Mouse (Mus musculus): ENCODE measurements around the gene Apbb2. TPM values are rescaled to one million over a fixed set of nuclear protein-coding genes. Genes with fewer than 3 reads are reported as not detected.

Apbb2 gene
- polyA plus RNA-seq, 1 experiment: 19.1 TPM

GRCm38 (mm10) chr5:66494651-66495050 is 123.9 kb downstream of the Apbb2 start:
- Histone ChIP-seq H3K4me3 (no peak overlapping the region), H3K27me3 (ENCODE audit: control insufficient read depth, insufficient read depth, insufficient read length) (no peaks in the 10 kb centered on the region), H3K4me2 (ENCODE audit: low read depth) (no peak overlapping the region), H3K79me2 (ENCODE audit: control insufficient read depth, insufficient read depth) (no peaks in the 10 kb centered on the region), H3ac (ENCODE audit: control insufficient read depth, insufficient read length) (no peak overlapping the region), H3K36me3 (ENCODE audit: control insufficient read depth, insufficient read depth) (no peaks in the 10 kb centered on the region)
- no peak for TF ChIP-seq POLR2A (IDR thresholded peaks at IDR 0.05; ENCODE audit: insufficient read length, low read depth)
- TF ChIP-seq TCF3 (IDR thresholded peaks at IDR 0.05; ENCODE audit: insufficient read length, low read depth): no peak
- no peak for TF ChIP-seq POLR2AphosphoS2 (IDR thresholded peaks at IDR 0.05; ENCODE audit: insufficient read length, low read depth)
- TF ChIP-seq MAX (IDR thresholded peaks at IDR 0.05; ENCODE audit: low read depth): no peak
- TF ChIP-seq MYOD1 (IDR thresholded peaks at IDR 0.05; ENCODE audit: control insufficient read depth in 1 of 3, insufficient read length in 2 of 3, low read depth in 2 of 3): no peak
- no peak for TF ChIP-seq REST (IDR thresholded peaks at IDR 0.05; ENCODE audit: insufficient read depth, insufficient read length)
- TF ChIP-seq E2F4 (IDR thresholded peaks at IDR 0.05; ENCODE audit: insufficient read depth): no peak

- no peak for TF ChIP-seq MYOD1 (IDR thresholded peaks at IDR 0.05; ENCODE audit: control insufficient read depth in 1 of 3, insufficient read length in 2 of 3, low read depth in 2 of 3)
- no peak for TF ChIP-seq TCF12 (IDR thresholded peaks at IDR 0.05; ENCODE audit: insufficient read depth, poor library complexity, severe bottlenecking)
- no peak for TF ChIP-seq MYOG (IDR thresholded peaks at IDR 0.05; ENCODE audit: control insufficient read depth in 1 of 3, insufficient read depth in 1 of 3, insufficient read length in 2 of 3, low read depth in 2 of 3)
- no peak for TF ChIP-seq USF1 (IDR thresholded peaks at IDR 0.05; ENCODE audit: low read depth)
- TF ChIP-seq MAX (IDR thresholded peaks at IDR 0.05; ENCODE audit: low read depth): no peak
- TF ChIP-seq CEBPB (IDR thresholded peaks at IDR 0.05; ENCODE audit: insufficient read depth, poor library complexity, severe bottlenecking): no peak
- no peak for TF ChIP-seq POLR2AphosphoS2 (IDR thresholded peaks at IDR 0.05; ENCODE audit: insufficient read length, low read depth)
- no peak for TF ChIP-seq REST (IDR thresholded peaks at IDR 0.05; ENCODE audit: insufficient read depth, insufficient read length)
- no peak for TF ChIP-seq E2F4 (IDR thresholded peaks at IDR 0.05; ENCODE audit: insufficient read depth)
- TF ChIP-seq SRF (IDR thresholded peaks at IDR 0.05; ENCODE audit: control insufficient read depth, insufficient read length, low read depth): no peak
- no peak for TF ChIP-seq POLR2A (IDR thresholded peaks at IDR 0.05; ENCODE audit: insufficient read length, low read depth)
- no peak for TF ChIP-seq TCF3 (IDR thresholded peaks at IDR 0.05; ENCODE audit: insufficient read length, low read depth)
- peaks cover 3% of the 10 kb centered on the region for H3K79me2 ChIP-seq (ENCODE audit: control insufficient read depth, insufficient read depth)
- no peaks in the 10 kb centered on the region for H3K36me3 ChIP-seq (ENCODE audit: control insufficient read depth, insufficient read depth)
- H3K4me3 ChIP-seq: no peak overlapping the region
- no peak overlapping the region for H3ac ChIP-seq (ENCODE audit: control insufficient read depth, insufficient read length)
- H3K4me2 ChIP-seq (ENCODE audit: low read depth): no peak overlapping the region
- no peaks in the 10 kb centered on the region for H3K27me3 ChIP-seq (ENCODE audit: control insufficient read depth, insufficient read depth, insufficient read length)
Observed at GRCm38 (mm10) chr5:66492563-66492960, 126.0 kb downstream of the Apbb2 start.

- peaks cover 4% of the 10 kb centered on the region for H3K79me2 ChIP-seq (ENCODE audit: control insufficient read depth, insufficient read depth)
- TF ChIP-seq TCF3 (IDR thresholded peaks at IDR 0.05; ENCODE audit: insufficient read length, low read depth) (no peak), TCF12 (IDR thresholded peaks at IDR 0.05; ENCODE audit: insufficient read depth, poor library complexity, severe bottlenecking) (no peak), SRF (IDR thresholded peaks at IDR 0.05; ENCODE audit: control insufficient read depth, insufficient read length, low read depth) (no peak), E2F4 (IDR thresholded peaks at IDR 0.05; ENCODE audit: insufficient read depth) (no peak), MYOG (IDR thresholded peaks at IDR 0.05; ENCODE audit: control insufficient read depth in 1 of 3, insufficient read depth in 1 of 3, insufficient read length in 2 of 3, low read depth in 2 of 3) (no peak), USF1 (IDR thresholded peaks at IDR 0.05; ENCODE audit: low read depth) (no peak), MYOD1 (IDR thresholded peaks at IDR 0.05; ENCODE audit: control insufficient read depth in 1 of 3, insufficient read length in 2 of 3, low read depth in 2 of 3) (no peak), POLR2A (IDR thresholded peaks at IDR 0.05; ENCODE audit: insufficient read length, low read depth) (no peak), MAX (IDR thresholded peaks at IDR 0.05; ENCODE audit: low read depth) (no peak), POLR2AphosphoS2 (IDR thresholded peaks at IDR 0.05; ENCODE audit: insufficient read length, low read depth) (no peak), CEBPB (IDR thresholded peaks at IDR 0.05; ENCODE audit: insufficient read depth, poor library complexity, severe bottlenecking) (no peak), REST (IDR thresholded peaks at IDR 0.05; ENCODE audit: insufficient read depth, insufficient read length) (no peak)
- no peak overlapping the region for H3ac ChIP-seq (ENCODE audit: control insufficient read depth, insufficient read length)
- H3K4me2 ChIP-seq (ENCODE audit: low read depth): no peak overlapping the region
- no peaks in the 10 kb centered on the region for H3K36me3 ChIP-seq (ENCODE audit: control insufficient read depth, insufficient read depth)
- no peak overlapping the region for H3K4me3 ChIP-seq
- no peaks in the 10 kb centered on the region for H3K27me3 ChIP-seq (ENCODE audit: control insufficient read depth, insufficient read depth, insufficient read length)
Observed at GRCm38 (mm10) chr5:66491907-66492562, 126.5 kb downstream of the Apbb2 start.

GRCm38 (mm10) chr5:66486028-66486427 is 132.6 kb downstream of the Apbb2 start:
- Histone ChIP-seq H3K27me3 (ENCODE audit: control insufficient read depth, insufficient read depth, insufficient read length) (no peaks in the 10 kb centered on the region), H3K4me2 (ENCODE audit: low read depth) (no peak overlapping the region), H3K36me3 (ENCODE audit: control insufficient read depth, insufficient read depth) (no peaks in the 10 kb centered on the region), H3ac (ENCODE audit: control insufficient read depth, insufficient read length) (no peak overlapping the region), H3K4me3 (no peak overlapping the region), H3K79me2 (ENCODE audit: control insufficient read depth, insufficient read depth) (peaks cover 21% of the 10 kb centered on the region)
- no peak for TF ChIP-seq SRF (IDR thresholded peaks at IDR 0.05; ENCODE audit: control insufficient read depth, insufficient read length, low read depth)

GRCm38 (mm10) chr5:66476266-66476665 is 142.3 kb downstream of the Apbb2 start:
- H3K36me3 ChIP-seq (ENCODE audit: control insufficient read depth, insufficient read depth): peaks cover 4% of the 10 kb centered on the region
- no peak overlapping the region for H3K4me3 ChIP-seq
- H3K79me2 ChIP-seq (ENCODE audit: control insufficient read depth, insufficient read depth): no peaks in the 10 kb centered on the region
- H3K27me3 ChIP-seq (ENCODE audit: control insufficient read depth, insufficient read depth, insufficient read length): no peaks in the 10 kb centered on the region
- no peak for TF ChIP-seq SRF (IDR thresholded peaks at IDR 0.05; ENCODE audit: control insufficient read depth, insufficient read length, low read depth)
- TF ChIP-seq REST (IDR thresholded peaks at IDR 0.05; ENCODE audit: insufficient read depth, insufficient read length): no peak
- TF ChIP-seq TCF12 (IDR thresholded peaks at IDR 0.05; ENCODE audit: insufficient read depth, poor library complexity, severe bottlenecking): no peak
- TF ChIP-seq POLR2A (IDR thresholded peaks at IDR 0.05; ENCODE audit: insufficient read length, low read depth): no peak
- TF ChIP-seq MYOG (IDR thresholded peaks at IDR 0.05; ENCODE audit: control insufficient read depth in 1 of 3, insufficient read depth in 1 of 3, insufficient read length in 2 of 3, low read depth in 2 of 3): no peak
- TF ChIP-seq MAX (IDR thresholded peaks at IDR 0.05; ENCODE audit: low read depth): no peak
- no peak for TF ChIP-seq POLR2AphosphoS2 (IDR thresholded peaks at IDR 0.05; ENCODE audit: insufficient read length, low read depth)
- TF ChIP-seq E2F4 (IDR thresholded peaks at IDR 0.05; ENCODE audit: insufficient read depth): no peak
- TF ChIP-seq USF1 (IDR thresholded peaks at IDR 0.05; ENCODE audit: low read depth): no peak
- TF ChIP-seq MYOD1 (IDR thresholded peaks at IDR 0.05; ENCODE audit: control insufficient read depth in 1 of 3, insufficient read length in 2 of 3, low read depth in 2 of 3): no peak
- no peak for TF ChIP-seq CEBPB (IDR thresholded peaks at IDR 0.05; ENCODE audit: insufficient read depth, poor library complexity, severe bottlenecking)
- TF ChIP-seq TCF3 (IDR thresholded peaks at IDR 0.05; ENCODE audit: insufficient read length, low read depth): no peak
- no peak overlapping the region for H3K4me2 ChIP-seq (ENCODE audit: low read depth)
- H3ac ChIP-seq (ENCODE audit: control insufficient read depth, insufficient read length): no peak overlapping the region
